Mouse (Mus musculus) heart, embryonic 15.5 days (tissue): ENCODE measurements around the gene Pnldc1. TPM values are rescaled to one million over a fixed set of nuclear protein-coding genes. Genes with fewer than 3 reads are reported as not detected.

ENCODE experiments used
- ATAC-seq: fragments of 200-750 bp; cut with Nextera tagmentation; replicated peaks from 2 replicates; pipeline ENCODE4 v1.8.0; 2017; ENCODE audit warnings: low read depth, moderate TSS enrichment; ENCODE audit not compliant: insufficient number of reproducible peaks, insufficient read depth, low FRiP score
- H3K27ac ChIP-seq: fragments of 300-500 bp; sonication (generic); 2 replicates; pipeline ENCODE4 v1.5.1; 2015; ENCODE audit warnings: mild to moderate bottlenecking, inconsistent platforms
- H3K27me3 ChIP-seq: fragments of 300-500 bp; sonication (generic); 2 replicates; pipeline ENCODE4 v1.6.1; 2015; ENCODE audit warnings: inconsistent platforms
- H3K36me3 ChIP-seq: fragments of 300-500 bp; sonication (generic); 2 replicates; pipeline ENCODE4 v1.6.1; 2015; ENCODE audit warnings: mild to moderate bottlenecking, inconsistent platforms
- H3K4me1 ChIP-seq: fragments of 300-500 bp; sonication (generic); replicated peaks from 2 replicates; pipeline ENCODE4 v1.6.1; 2015; ENCODE audit warnings: inconsistent platforms
- H3K4me2 ChIP-seq: fragments of 300-500 bp; sonication (generic); 2 replicates; pipeline ENCODE4 v1.6.1; 2015; ENCODE audit warnings: inconsistent platforms, mild to moderate bottlenecking, moderate library complexity
- H3K4me3 ChIP-seq: fragments of 300-500 bp; sonication (generic); 2 replicates; pipeline ENCODE4 v1.5.1; 2015; ENCODE audit warnings: mild to moderate bottlenecking, inconsistent platforms
- H3K9ac ChIP-seq: fragments of 300-500 bp; sonication (generic); 2 replicates; pipeline ENCODE4 v1.6.1; 2015; ENCODE audit warnings: mild to moderate bottlenecking, inconsistent platforms
- H3K9me3 ChIP-seq: fragments of 300-500 bp; sonication (generic); replicated peaks from 2 replicates; pipeline ENCODE4 v1.6.1; 2016; ENCODE audit warnings: inconsistent platforms
- WGBS: fragments of 180-500 bp; shearing (Covaris S2); methylation state at CpG from one replicate; pipeline ENCODE4 v1.1.7; 2015; ENCODE audit warnings: mixed read lengths; 5-methylcytosine and 5-hydroxymethylcytosine counted together
- polyA plus RNA-seq: library from polyadenylated mRNA; unstranded; fragments of >200 nt; fragmentation: Nextera tagmentation; extraction: Ambion mirVana; gene quantifications from 2 replicates; pipeline ENCODE4 v1.2.1, GENCODE M21; 2015

Pnldc1 gene
- polyA plus RNA-seq, 1 experiment from 2014 or later: 0.77 TPM

DNA sequence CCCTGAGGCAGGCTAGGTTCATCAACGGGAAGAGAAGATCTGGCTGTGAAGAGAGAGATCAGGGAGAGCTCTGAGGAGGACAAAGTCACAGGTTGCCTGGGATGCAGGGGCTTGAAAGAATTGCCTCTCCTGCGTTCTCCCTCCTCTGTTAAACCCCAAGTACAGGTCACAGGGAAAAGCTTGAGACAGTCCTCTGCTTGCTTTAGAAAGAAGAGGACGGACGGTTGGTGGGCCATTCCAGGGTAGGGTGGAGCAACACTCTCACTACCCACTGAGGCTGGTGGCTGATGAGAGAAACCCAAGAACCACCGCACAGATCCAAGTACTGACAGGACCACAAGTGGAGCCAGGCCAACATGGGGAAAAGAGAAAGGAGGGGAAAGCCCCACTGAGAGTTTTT, 34.3 kb downstream of the Pnldc1 start, which contains the start of gene Mrgprh:
Gene Mrgprh, plus strand, starts transcription at position 301 of the 400 bp plus-strand sequence.
- Histone ChIP-seq H3K4me2 (no peak within 1 kb of the TSS), H3K36me3 (no peaks in the 10 kb centered on the region), H3K9ac (no peak within 1 kb of the TSS), H3K27me3 (peaks cover 4% of the 10 kb centered on the region; the same call in 1 of the 2 replicates), H3K4me1 (peaks cover 3% of the 10 kb centered on the region; the same call in 1 of the 2 replicates), H3K27ac (no peak within 1 kb of the TSS), H3K9me3 (no peaks in the 10 kb centered on the region), H3K4me3 (no peak within 1 kb of the TSS)
- 72% methylated on average over 5 of the region's 5 CpGs for WGBS
- ATAC-seq: no peak

DNA sequence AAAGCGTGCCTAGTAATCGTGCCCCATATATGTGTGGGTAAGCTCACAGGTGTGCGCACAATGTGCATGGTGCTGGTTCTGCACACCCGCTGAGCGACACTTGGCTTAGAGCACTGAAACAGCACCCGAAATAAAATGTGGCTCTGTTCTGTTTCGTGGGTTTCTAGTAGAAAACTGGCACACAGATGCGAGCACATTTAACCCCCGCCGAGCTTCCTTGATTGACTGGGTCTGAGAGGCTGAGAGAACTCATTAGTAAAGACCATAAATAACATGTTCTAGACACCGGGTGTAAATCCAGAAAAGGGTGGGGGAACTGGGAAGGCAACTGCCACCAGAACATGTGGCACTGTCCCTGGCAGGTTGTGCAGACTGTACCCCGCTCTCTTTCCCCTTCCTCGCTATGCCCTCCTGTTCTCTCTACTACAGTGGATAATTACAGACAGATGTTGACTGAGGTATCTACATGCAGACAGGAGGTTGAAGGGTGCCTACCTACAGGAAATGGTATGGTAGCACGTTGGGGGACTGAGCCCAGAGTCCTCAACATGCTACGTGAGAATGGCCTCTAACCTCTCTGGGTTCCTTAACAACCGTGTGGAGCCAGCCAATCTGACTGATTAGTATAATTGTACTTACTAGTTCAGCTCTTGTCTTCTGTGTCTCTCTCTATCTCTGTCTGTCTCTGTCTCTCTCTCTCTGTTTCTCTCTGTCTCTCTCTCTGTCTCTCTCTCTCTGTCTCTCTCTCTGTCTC, 37.6 kb downstream of the Pnldc1 start:
- H3K4me2 ChIP-seq: no peak overlapping the region
- no peaks in the 10 kb centered on the region for H3K36me3 ChIP-seq
- 66% methylated on average over 16 of the region's 16 CpGs for WGBS
- ATAC-seq: no peak; the same call in 1 of the 2 replicates
- H3K27me3 ChIP-seq: no peaks in the 10 kb centered on the region
- H3K27ac ChIP-seq: no peak overlapping the region
- peaks cover 15% of the 10 kb centered on the region for H3K4me1 ChIP-seq
- H3K4me3 ChIP-seq: no peak overlapping the region
- H3K9ac ChIP-seq: no peak overlapping the region
- no peaks in the 10 kb centered on the region for H3K9me3 ChIP-seq

DNA sequence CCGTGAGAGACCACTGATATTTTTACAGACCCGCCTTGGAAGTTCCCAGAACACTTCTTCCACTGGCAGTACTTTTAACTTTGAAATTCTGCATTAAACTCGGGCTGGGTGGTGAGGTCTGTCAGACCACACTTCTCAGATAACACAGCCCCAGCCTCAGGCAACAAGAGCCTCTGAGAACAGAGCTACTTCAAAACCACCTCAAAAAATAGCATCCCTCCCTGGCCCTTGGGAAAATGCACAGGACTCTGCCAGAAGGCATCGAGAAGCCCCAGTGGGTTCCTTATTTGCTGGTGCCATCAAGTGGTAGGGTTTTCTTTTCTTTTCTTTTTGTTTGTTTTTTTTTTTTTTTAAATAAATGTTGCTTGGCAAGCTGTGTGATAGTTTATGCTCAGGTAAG, 41.4 kb downstream of the Pnldc1 start:
- Histone ChIP-seq H3K27ac (peak overlapping the region; percentile 24; the same call in 1 of the 2 replicates), H3K4me2 (no peak overlapping the region)

DNA sequence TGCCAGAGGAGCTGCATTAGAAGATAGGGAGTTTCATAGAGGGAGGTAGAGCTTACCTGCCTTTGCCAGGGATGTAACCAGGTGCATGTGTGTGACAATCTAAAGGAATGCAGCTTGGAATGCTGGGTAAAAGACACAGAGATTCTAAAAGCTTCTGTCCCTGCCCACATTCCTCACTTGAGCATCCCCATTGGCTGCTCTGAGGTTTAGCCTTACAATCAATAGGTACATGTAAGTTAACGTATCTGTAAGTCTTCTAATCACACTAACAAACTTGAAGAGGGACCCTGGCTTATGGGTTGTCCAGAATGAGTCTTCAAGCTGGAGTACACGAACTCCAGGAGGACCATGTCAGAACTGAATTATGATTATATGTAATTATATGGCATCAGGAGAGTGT, 42.0 kb downstream of the Pnldc1 start, which contains the start of gene Mas1:
Gene Mas1, minus strand, starts transcription at position 101 of the 400 bp plus-strand sequence.
- H3K4me2 ChIP-seq: peak within 1 kb of the TSS; percentile 3; the same call in 1 of the 2 replicates
- H3K4me3 ChIP-seq: no peak within 1 kb of the TSS
- peak within 1 kb of the TSS; percentile 64 for H3K27ac ChIP-seq
- H3K4me1 ChIP-seq: peaks cover 16% of the 10 kb centered on the region
- no peak for ATAC-seq
- no peaks in the 10 kb centered on the region for H3K36me3 ChIP-seq
- WGBS: 46% methylated on average over 2 of the region's 2 CpGs
- no peak within 1 kb of the TSS for H3K9ac ChIP-seq
- no peaks in the 10 kb centered on the region for H3K27me3 ChIP-seq
- no peaks in the 10 kb centered on the region for H3K9me3 ChIP-seq

More for the DNA sequence above, 41.4 kb downstream of the Pnldc1 start:
- H3K4me1 ChIP-seq: peaks cover 16% of the 10 kb centered on the region
- no peak overlapping the region for H3K9ac ChIP-seq
- H3K36me3 ChIP-seq: no peaks in the 10 kb centered on the region
- no peaks in the 10 kb centered on the region for H3K9me3 ChIP-seq
- H3K4me3 ChIP-seq: no peak overlapping the region
- 6% methylated on average over 4 of the region's 4 CpGs for WGBS
- ATAC-seq: no peak
- no peaks in the 10 kb centered on the region for H3K27me3 ChIP-seq

DNA sequence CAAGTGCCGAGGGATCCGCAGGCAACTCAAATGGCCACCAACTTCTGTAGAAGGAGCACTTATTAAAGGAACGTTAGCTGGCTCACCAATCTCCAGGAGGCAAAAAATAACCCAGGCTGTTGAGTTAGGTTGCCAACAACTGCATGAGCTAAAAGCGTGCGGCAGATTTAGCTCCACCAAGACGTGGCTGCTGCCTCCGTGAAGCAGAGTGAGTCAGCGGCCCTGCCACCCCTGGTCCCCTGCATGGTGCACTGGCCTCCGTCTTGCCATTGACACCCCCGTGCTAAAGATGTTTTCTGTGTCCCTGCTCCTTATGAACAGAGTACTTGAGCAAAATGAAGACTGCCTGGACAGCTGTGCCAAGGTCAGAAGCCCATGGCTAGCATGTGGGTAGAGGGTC, 43.2 kb downstream of the Pnldc1 start:
- no peak for ATAC-seq
- H3K4me1 ChIP-seq: peaks cover 16% of the 10 kb centered on the region
- H3K36me3 ChIP-seq: no peaks in the 10 kb centered on the region
- no peak overlapping the region for H3K4me3 ChIP-seq
- WGBS: 43% methylated on average over 10 of the region's 10 CpGs
- H3K4me2 ChIP-seq: peak overlapping the region; percentile 3; the same call in 1 of the 2 replicates
- H3K9ac ChIP-seq: no peak overlapping the region
- H3K9me3 ChIP-seq: no peaks in the 10 kb centered on the region
- no peaks in the 10 kb centered on the region for H3K27me3 ChIP-seq
- peak overlapping the region; percentile 64 for H3K27ac ChIP-seq

DNA sequence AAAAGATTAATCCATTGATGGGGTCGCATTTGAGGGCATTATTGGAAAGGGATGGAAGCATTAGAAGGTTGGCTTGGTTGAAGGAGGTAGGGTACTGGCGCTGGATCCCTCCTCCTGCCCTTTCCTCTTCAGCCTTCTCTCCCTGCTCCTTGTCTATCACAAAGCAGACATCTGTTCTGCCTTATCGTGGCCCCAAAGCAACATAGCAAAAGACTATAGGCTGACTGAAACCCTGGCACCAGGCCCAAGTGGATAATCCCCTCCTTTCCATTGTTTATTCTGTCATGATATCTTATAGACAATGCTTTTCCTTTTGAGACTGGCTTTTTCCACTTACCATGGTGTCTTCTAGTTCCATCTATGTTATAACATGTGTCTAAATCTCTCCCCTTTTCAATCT, 44.6 kb downstream of the Pnldc1 start:
- 55% methylated on average over 3 of the region's 3 CpGs for WGBS
- ATAC-seq: no peak
- H3K4me1 ChIP-seq: peaks cover 16% of the 10 kb centered on the region

DNA sequence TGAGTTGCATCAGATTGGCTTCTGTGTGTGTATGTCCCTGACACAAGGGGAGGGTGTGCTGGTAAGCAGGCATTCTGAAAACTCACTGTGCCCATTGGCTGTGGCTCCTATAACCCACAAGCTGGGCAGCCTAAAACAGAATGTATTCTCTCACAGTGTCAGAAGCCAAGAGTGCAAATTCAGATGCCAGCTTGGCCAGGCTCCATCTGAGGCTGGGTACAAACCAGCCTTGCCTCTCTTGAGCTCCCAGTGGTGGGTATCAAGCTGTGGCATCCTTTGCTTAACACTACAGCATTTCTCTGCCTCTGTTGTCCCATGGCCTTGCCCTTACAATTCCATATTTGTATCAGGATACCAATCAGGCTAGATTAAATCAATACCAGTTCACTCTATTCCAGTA, 45.9 kb downstream of the Pnldc1 start:
- Histone ChIP-seq H3K4me1 (peaks cover 16% of the 10 kb centered on the region), H3K9ac (no peak overlapping the region), H3K36me3 (no peaks in the 10 kb centered on the region), H3K27me3 (no peaks in the 10 kb centered on the region), H3K9me3 (no peaks in the 10 kb centered on the region), H3K4me3 (no peak overlapping the region), H3K4me2 (no peak overlapping the region), H3K27ac (no peak overlapping the region)
- no peak for ATAC-seq

More for the DNA sequence above, 44.6 kb downstream of the Pnldc1 start:
- Histone ChIP-seq H3K4me3 (no peak overlapping the region), H3K27me3 (no peaks in the 10 kb centered on the region), H3K36me3 (no peaks in the 10 kb centered on the region), H3K27ac (no peak overlapping the region), H3K9me3 (no peaks in the 10 kb centered on the region), H3K9ac (no peak overlapping the region), H3K4me2 (no peak overlapping the region)

DNA sequence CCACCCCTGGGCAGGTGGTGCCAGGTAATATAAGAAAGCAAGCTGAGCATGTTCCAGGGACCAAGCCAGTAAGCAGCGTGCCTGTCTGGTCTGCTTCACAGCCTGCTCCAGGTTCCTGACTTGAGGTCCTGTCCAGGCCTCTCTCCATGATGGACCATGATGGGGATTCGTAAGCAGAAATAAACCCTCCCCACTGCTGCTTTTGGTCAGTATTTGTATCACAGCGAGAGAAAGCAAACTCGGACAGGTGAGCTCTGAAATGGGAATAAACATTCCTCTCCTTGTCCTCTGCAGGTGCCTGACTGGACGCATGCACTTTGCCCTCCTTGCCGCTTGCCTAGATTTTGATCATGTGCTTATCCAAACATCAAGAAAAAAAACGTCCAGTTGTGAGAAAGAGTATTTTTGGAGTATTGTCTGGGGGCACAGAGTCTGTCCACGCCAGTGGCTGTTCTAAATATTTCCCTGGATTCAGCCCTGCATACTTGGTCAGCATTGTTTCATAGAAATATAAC, 51.0 kb downstream of the Pnldc1 start:
- Histone ChIP-seq H3K36me3 (no peaks in the 10 kb centered on the region), H3K9ac (no peak overlapping the region), H3K4me1 (no peaks in the 10 kb centered on the region), H3K9me3 (no peaks in the 10 kb centered on the region), H3K27ac (no peak overlapping the region), H3K27me3 (no peaks in the 10 kb centered on the region), H3K4me2 (no peak overlapping the region), H3K4me3 (no peak overlapping the region)
- no peak for ATAC-seq
- 76% methylated on average over 8 of the region's 8 CpGs for WGBS

DNA sequence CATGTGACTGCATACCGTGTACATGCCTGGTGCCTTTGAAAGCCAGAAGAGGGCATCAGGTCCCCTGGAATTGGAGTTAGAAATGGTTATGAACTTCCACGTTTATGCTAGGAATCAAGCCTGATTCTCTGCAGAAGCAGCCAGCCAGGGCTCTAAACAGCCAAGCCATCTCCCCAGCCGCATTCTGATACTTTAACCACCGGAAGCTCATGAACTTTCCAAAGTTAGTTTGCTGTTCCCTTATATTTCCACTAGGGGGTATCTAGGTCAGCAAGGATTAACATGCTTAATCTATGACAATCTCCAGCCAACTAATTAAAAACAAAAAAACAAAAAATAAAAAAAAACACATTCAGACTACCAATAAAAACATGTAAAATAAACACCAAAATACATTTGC, 52.0 kb downstream of the Pnldc1 start:
- Histone ChIP-seq H3K4me2 (no peak overlapping the region), H3K36me3 (no peaks in the 10 kb centered on the region), H3K4me1 (no peaks in the 10 kb centered on the region), H3K4me3 (no peak overlapping the region), H3K9me3 (no peaks in the 10 kb centered on the region), H3K27ac (no peak overlapping the region), H3K9ac (no peak overlapping the region), H3K27me3 (no peaks in the 10 kb centered on the region)
- ATAC-seq: no peak
- 40% methylated on average over 4 of the region's 4 CpGs for WGBS

DNA sequence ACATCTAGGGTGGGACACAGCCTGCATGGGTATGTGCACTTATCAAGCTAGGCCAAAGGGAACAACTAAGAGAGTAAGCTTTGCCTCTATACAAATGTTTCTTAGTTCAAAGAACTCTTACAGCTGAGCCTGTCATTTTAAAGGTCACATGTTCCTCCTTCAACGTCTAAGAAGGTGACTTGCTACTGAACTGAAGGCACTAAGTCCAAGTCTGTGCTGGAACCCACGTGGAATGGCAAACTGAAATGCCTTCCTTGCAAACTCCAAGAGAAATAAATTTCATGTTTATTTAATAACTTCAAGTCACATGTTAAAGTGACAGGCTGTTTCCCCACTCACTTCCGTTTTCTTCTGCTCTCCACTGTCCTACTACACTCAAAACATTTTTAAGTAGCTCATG, 52.6 kb downstream of the Pnldc1 start:
- no peaks in the 10 kb centered on the region for H3K36me3 ChIP-seq
- no peak overlapping the region for H3K4me3 ChIP-seq
- no peak for ATAC-seq
- no peaks in the 10 kb centered on the region for H3K27me3 ChIP-seq
- no peak overlapping the region for H3K9ac ChIP-seq
- H3K9me3 ChIP-seq: no peaks in the 10 kb centered on the region
- H3K27ac ChIP-seq: no peak overlapping the region
- H3K4me1 ChIP-seq: no peaks in the 10 kb centered on the region
- no peak overlapping the region for H3K4me2 ChIP-seq
- WGBS: 44% methylated on average over 3 of the region's 3 CpGs

DNA sequence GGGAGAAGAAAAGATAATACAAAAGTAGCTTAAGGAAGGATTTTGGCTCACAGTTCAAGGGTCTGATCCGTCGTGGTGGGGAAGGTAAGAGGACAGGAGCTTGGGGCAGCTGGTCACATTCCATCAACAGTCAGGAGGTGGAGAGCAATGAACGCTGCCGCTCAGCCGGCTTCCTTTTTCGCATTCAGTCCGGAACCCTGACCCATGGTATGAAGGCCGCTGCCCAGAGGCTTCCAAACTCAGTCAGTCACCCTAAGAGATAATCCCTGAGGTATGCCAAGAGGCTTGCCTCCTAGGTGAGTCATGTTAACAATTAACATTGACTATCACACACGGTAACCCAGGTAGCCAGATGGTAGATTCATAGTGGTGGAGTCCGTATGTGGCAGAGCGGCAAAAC, 55.6 kb downstream of the Pnldc1 start:
- Histone ChIP-seq H3K36me3 (no peaks in the 10 kb centered on the region), H3K27ac (no peak overlapping the region), H3K4me2 (no peak overlapping the region), H3K27me3 (no peaks in the 10 kb centered on the region), H3K4me1 (no peaks in the 10 kb centered on the region), H3K4me3 (no peak overlapping the region), H3K9me3 (no peaks in the 10 kb centered on the region), H3K9ac (no peak overlapping the region)
- WGBS: 91% methylated on average over 11 of the region's 11 CpGs
- no peak for ATAC-seq

DNA sequence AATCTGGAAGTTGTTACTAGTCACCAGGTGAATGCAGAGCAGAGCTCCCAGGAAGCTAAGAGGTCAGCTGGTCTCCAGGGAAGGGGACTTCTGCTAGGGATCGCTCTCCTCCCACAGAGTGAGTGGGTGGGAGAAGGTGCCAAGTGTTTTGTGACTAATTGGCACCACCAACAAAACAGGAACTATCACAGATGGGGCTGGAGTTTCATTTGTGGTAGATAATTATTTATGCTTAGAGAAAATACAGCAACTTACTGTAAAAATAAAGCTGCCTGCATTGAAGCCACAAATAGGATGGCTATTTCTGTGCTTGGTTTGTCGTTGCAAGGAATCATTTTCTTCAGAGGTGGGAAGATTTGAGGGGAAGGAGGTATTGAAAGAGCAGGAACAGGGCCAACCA, 56.2 kb downstream of the Pnldc1 start:
- Histone ChIP-seq H3K4me2 (no peak overlapping the region), H3K4me3 (no peak overlapping the region), H3K4me1 (no peaks in the 10 kb centered on the region), H3K9ac (no peak overlapping the region), H3K36me3 (no peaks in the 10 kb centered on the region), H3K27me3 (no peaks in the 10 kb centered on the region), H3K27ac (no peak overlapping the region), H3K9me3 (no peaks in the 10 kb centered on the region)
- ATAC-seq: no peak
- WGBS: 73% methylated on average over 2 of the region's 2 CpGs
